Mouse (Mus musculus) heart, embryonic 10.5 days (tissue): ENCODE results near the gene Itfg1. TPM values are rescaled to one million over a fixed set of nuclear protein-coding genes. Genes with fewer than 3 reads are reported as not detected.
A peak's percentile ranks its signal among the peaks of the same experiment; 100 is the strongest.
"Not testable (repeated sequence)": the region's sequence is repeated elsewhere in the genome, so short reads cannot be mapped to it uniquely, and the experiment has no call there.

Experiments used
- DNase-seq: peaks from one replicate; pipeline ENCODE4 v3.0.0-alpha.2; 2017; ENCODE audit warnings: low spot score
- H3K27ac ChIP-seq: fragments of 300-500 bp; sonication (generic); 2 replicates; pipeline ENCODE4 v1.5.1; 2016; ENCODE audit warnings: mild to moderate bottlenecking
- H3K27me3 ChIP-seq: fragments of 300-500 bp; sonication (generic); 2 replicates; pipeline ENCODE4 v1.6.1; 2016; ENCODE audit warnings: mild to moderate bottlenecking; ENCODE audit not compliant: poor library complexity, insufficient read depth, severe bottlenecking
- H3K36me3 ChIP-seq: fragments of 300-500 bp; sonication (generic); 2 replicates; pipeline ENCODE4 v1.6.1; 2016; ENCODE audit warnings: mild to moderate bottlenecking, moderate library complexity
- H3K4me1 ChIP-seq: fragments of 300-500 bp; sonication (generic); 2 replicates; pipeline ENCODE4 v1.6.1; 2016; ENCODE audit warnings: mild to moderate bottlenecking
- H3K4me3 ChIP-seq: fragments of 300-500 bp; sonication (generic); 2 replicates; pipeline ENCODE4 v1.5.1; 2016; ENCODE audit warnings: mild to moderate bottlenecking, moderate library complexity
- H3K9me3 ChIP-seq: fragments of 300-500 bp; sonication (generic); 2 replicates; pipeline ENCODE4 v1.6.1; 2016; ENCODE audit warnings: mild to moderate bottlenecking, moderate library complexity
- WGBS: fragments of 180-500 bp; shearing (Covaris S2); methylation state at CpG from one replicate; pipeline ENCODE4 v1.1.7; 2016; 5-methylcytosine and 5-hydroxymethylcytosine counted together
- polyA plus RNA-seq: library from polyadenylated mRNA; unstranded; fragments of >200 nt; fragmentation: Nextera tagmentation; extraction: Ambion mirVana; gene quantifications from 2 replicates; pipeline ENCODE4 v1.2.1, GENCODE M21; 2016

Gene Itfg1
- 59.5 and 73.7 TPM in 2 replicates for polyA plus RNA-seq

DNA sequence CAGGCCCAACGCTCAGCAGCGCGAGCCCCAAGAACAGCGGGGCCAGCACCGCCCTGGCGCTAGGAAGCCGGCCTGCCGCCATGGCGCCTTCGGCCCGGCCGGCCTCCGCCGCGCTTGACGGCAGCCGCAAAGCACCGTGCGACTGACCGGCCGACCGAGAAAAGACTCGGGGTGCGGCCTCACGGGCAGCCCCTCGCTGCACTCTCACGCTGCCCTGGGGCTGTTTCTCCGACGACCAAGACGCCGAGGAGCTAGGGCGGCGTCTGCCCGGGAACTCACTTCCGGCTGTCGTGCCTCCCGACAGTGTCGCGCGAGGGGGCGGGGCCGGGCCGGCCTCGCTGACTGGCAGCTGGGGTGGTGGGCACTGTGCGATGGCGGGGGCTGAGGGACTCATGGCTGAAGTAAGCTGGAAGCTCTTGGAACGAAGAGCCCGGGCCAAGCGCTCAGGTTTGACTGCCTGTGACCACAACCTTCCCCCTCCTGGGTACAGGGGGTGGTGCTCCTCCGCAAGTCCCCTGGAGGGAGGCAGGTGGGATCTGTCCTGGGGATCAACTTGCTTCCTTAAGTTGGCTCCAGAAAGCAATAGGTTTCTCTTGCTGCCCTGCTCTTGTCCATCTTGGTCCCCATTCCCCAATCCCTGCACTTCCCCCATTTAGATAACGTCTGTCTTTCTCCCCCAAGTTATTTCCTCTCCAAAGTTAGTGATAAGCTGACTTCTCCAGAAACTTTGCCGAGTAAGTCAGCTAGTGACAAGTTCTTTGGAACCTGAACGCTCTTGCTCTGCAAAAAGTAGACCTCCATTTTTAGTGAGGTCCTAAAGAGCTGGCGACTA is at the start of gene Itfg1, which contains the start of gene Phkb:
Gene Itfg1 (minus strand): TSS at position 265 of the 832 bp plus-strand sequence.
Gene Phkb (plus strand): TSS at position 303 of the 832 bp plus-strand sequence.
- Histone ChIP-seq H3K27me3 (no peaks in the 10 kb centered on the region), H3K36me3 (peaks cover 19% of the 10 kb centered on the region), H3K4me3 (peak within 1 kb of the TSS; percentile 95), H3K27ac (peak within 1 kb of the TSS; percentile 99), H3K9me3 (no peaks in the 10 kb centered on the region), H3K4me1 (peaks cover 11% of the 10 kb centered on the region)
- WGBS, result under 1% methylated on average over 54 of the region's 54 CpGs
- DNase-seq, result peak; percentile 96

DNA sequence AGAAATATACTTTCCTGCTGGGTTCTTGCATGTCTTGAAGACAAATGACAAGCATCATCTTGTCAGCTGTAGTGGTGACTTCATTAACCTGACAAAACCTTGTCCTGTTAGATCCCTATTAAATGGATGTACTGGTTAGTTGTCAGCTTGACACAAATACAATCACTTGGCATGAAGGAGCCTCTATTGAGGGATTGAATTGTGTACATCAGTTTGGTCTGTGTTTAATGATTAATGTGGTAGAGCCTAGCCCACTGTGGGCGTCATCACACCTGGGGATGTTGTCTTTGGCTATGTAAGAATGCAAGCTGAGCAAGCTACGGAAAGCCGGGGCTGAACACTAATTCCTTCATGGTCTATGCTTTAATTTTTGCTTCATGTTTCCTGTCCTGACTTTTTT is 44.1 kb upstream of the Itfg1 start:
- DNase-seq, result no peak

DNA sequence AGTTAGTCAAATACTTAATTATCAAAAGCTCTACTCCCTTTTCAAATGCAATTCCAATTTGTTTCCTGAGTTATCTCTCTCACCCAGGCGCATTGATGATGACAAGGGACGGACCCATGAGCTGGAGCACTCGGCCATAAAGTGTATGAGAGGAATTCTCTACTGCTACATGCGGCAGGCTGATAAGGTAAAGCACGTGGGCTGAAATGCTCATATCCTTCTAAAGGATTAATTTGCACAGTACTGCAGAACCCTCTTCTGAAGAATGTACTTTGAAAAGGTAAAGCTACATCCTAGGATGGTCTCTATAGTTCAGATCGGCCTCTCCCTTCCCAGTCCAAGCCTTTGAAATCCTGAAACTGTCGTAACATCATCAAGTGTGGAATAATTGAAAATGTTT is 38.9 kb upstream of the Itfg1 start:
- Histone ChIP-seq H3K36me3 (peaks cover 31% of the 10 kb centered on the region), H3K9me3 (no peaks in the 10 kb centered on the region), H3K4me3 (no peak overlapping the region), H3K27ac (no peak overlapping the region), H3K27me3 (no peaks in the 10 kb centered on the region), H3K4me1 (no peaks in the 10 kb centered on the region)
- WGBS, result 82% methylated on average over 7 of the region's 7 CpGs
- no peak for DNase-seq

More for the DNA sequence above, 44.1 kb upstream of the Itfg1 start:
- Histone ChIP-seq H3K36me3 (peaks cover 35% of the 10 kb centered on the region), H3K27ac (no peak overlapping the region), H3K9me3 (no peaks in the 10 kb centered on the region), H3K27me3 (no peaks in the 10 kb centered on the region), H3K4me1 (no peaks in the 10 kb centered on the region), H3K4me3 (no peak overlapping the region)
- 91% methylated on average over 3 of the region's 3 CpGs for WGBS

- WGBS, result 94% methylated on average over 8 of the region's 8 CpGs
- Histone ChIP-seq H3K27ac (no peak overlapping the region), H3K36me3 (peaks cover 24% of the 10 kb centered on the region), H3K4me3 (no peak overlapping the region), H3K9me3 (no peaks in the 10 kb centered on the region), H3K27me3 (no peaks in the 10 kb centered on the region), H3K4me1 (no peaks in the 10 kb centered on the region)
- no peak for DNase-seq
Observed at GRCm38 (mm10) chr8:85877976-85878375, 37.3 kb upstream of the Itfg1 start.

- no peaks in the 10 kb centered on the region for H3K4me1 ChIP-seq
- no peaks in the 10 kb centered on the region for H3K27me3 ChIP-seq
- 89% methylated on average over 2 of the region's 2 CpGs for WGBS
- H3K9me3 ChIP-seq, result no peaks in the 10 kb centered on the region
- no peak overlapping the region for H3K4me3 ChIP-seq
- no peak for DNase-seq
- no peak overlapping the region for H3K27ac ChIP-seq
- no peaks in the 10 kb centered on the region for H3K36me3 ChIP-seq
Observed at GRCm38 (mm10) chr8:85871660-85872059, 30.9 kb upstream of the Itfg1 start.

DNA sequence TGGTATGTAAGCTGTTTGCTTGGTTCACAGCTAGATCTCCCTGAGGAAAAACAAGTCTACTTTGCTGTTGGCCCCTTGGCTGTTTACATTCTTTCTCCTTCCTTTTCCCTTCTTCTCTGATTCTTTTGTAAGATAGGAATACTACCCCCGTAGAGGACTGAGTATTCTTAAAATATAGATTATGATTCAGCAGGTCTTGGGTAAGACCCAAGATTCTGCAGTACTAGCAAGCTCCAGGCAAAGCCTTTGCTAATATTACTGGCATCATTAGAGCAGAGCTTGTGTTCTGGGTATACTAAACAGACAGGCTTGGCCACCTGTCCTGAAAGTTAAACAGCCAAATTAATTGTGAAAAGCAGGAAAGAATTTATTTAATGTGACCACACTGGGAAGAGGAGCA is 21.7 kb upstream of the Itfg1 start:
- Histone ChIP-seq H3K27ac (no peak overlapping the region), H3K36me3 (no peaks in the 10 kb centered on the region), H3K9me3 (no peaks in the 10 kb centered on the region), H3K27me3 (no peaks in the 10 kb centered on the region), H3K4me1 (no peaks in the 10 kb centered on the region), H3K4me3 (no peak overlapping the region)
- DNase-seq, result no peak
- 61% methylated on average over 1 of the region's 1 CpGs for WGBS

GRCm38 (mm10) chr8:85860612-85861011 is 19.9 kb upstream of the Itfg1 start:
- WGBS, result 81% methylated on average over 5 of the region's 5 CpGs
- H3K27ac ChIP-seq, result no peak overlapping the region
- no peaks in the 10 kb centered on the region for H3K4me1 ChIP-seq
- H3K9me3 ChIP-seq, result no peaks in the 10 kb centered on the region
- no peaks in the 10 kb centered on the region for H3K36me3 ChIP-seq
- H3K27me3 ChIP-seq, result no peaks in the 10 kb centered on the region
- H3K4me3 ChIP-seq, result no peak overlapping the region
- DNase-seq, result no peak

DNA sequence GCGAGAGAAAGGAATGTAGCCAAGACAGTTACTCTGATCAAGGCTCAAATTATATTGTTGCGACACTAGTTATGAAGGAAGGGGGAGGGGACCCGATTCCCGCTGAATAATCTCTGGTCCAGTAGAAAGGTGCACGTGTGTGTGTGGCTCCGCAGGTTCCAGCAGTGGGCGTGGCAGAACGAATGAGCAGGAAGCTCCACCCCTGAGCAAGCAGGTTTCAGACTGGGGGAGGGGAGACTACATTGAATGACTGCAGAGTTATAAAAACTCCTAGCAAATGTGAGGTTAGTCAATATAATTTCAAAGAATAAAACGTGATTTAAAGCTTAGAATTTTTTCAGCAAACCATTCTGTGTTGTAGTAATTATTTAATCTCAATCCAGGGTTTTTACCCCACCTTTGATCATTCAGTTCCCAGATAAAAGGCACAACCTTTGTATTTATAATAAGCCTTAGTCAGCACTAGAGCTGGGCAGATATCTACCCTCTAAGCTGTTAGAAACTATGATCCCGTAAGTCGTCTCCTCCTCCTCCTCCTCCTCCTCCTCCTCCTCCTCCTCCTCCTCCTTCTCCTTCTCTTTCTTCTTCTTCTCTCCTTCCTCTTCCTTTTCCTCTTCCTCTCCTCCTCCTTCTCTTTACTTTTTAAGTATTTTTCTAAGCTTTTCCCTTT is 16.6 kb upstream of the Itfg1 start:
- WGBS, result 50% methylated on average over 11 of the region's 11 CpGs
- H3K27ac ChIP-seq, H3K27me3 ChIP-seq, H3K9me3 ChIP-seq, H3K4me3 ChIP-seq, H3K4me1 ChIP-seq, DNase-seq: not testable (repeated sequence)
- peaks cover 13% of the 10 kb centered on the region; the same call in 1 of the 2 replicates for H3K36me3 ChIP-seq

DNA sequence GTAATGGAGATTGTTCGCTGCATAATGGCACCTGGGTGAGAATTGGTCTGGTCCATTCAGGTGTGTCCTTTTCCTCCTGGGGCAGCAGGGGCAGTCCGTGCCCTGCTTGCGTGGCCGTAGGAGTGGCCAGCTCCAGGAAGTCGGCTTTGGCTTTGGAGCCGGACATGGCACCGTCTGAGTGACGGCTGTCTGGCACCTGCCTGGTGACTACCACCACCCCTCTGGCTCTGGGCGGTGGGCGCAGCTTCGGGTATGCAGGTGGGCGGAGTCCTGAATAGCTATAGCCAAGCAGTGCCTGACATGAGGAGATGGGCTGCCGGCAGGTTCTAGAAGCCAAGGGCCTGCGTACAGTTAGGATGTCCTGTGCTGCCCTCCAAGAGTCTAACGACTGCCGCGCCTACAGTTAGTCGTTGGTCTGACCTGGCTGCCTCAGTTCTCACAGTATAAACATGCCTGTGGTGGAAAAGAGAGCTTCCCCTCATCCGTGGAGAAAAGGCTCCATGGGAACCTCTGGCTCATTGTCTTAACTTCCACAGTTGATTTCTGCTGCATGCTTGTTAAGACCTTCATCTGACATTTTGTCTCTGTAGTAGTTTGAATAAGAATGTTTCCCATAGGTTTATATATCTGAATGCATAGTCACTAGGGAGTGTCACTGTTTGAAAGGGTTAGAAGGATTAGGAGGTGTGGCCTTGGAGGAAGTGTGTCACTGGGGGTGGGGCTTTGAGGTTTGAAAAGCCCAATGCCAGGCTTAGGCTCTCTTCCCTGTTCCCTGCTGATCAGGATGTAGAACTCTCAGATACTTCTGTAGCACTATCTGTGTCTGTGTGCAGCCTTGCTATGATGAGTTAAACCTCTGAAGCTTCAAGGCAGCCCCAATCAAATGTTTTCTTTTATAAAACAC is 13.8 kb upstream of the Itfg1 start:
- H3K36me3 ChIP-seq, result peaks cover 13% of the 10 kb centered on the region; the same call in 1 of the 2 replicates
- H3K4me1 ChIP-seq, result no peaks in the 10 kb centered on the region
- no peaks in the 10 kb centered on the region for H3K9me3 ChIP-seq
- no peak for DNase-seq
- H3K4me3 ChIP-seq, result no peak overlapping the region
- no peaks in the 10 kb centered on the region for H3K27me3 ChIP-seq
- H3K27ac ChIP-seq, result no peak overlapping the region
- WGBS, result 88% methylated on average over 19 of the region's 19 CpGs

GRCm38 (mm10) chr8:85845887-85846286 is 5.2 kb upstream of the Itfg1 start:
- no peak overlapping the region for H3K27ac ChIP-seq
- DNase-seq, result no peak
- no peaks in the 10 kb centered on the region for H3K9me3 ChIP-seq
- no peak overlapping the region for H3K4me3 ChIP-seq
- H3K36me3 ChIP-seq, result no peaks in the 10 kb centered on the region
- H3K27me3 ChIP-seq, result no peaks in the 10 kb centered on the region
- H3K4me1 ChIP-seq, result no peaks in the 10 kb centered on the region

- Histone ChIP-seq H3K36me3 (peaks cover 15% of the 10 kb centered on the region), H3K4me3 (peak overlapping the region; percentile 95), H3K27ac (peak overlapping the region; percentile 99), H3K4me1 (peaks cover 11% of the 10 kb centered on the region), H3K9me3 (no peaks in the 10 kb centered on the region), H3K27me3 (no peaks in the 10 kb centered on the region)
- WGBS, result 13% methylated on average over 4 of the region's 4 CpGs
- DNase-seq, result no peak
Observed at GRCm38 (mm10) chr8:85841489-85841795, 721 bp upstream of the Itfg1 start.

GRCm38 (mm10) chr8:85839916-85840656 is 635 bp downstream of the Itfg1 start:
- H3K4me3 ChIP-seq, result peak overlapping the region; percentile 95
- H3K27ac ChIP-seq, result peak overlapping the region; percentile 99
- WGBS, result 1% methylated on average over 21 of the region's 21 CpGs
- H3K27me3 ChIP-seq, result no peaks in the 10 kb centered on the region
- H3K9me3 ChIP-seq, result no peaks in the 10 kb centered on the region
- peaks cover 11% of the 10 kb centered on the region for H3K4me1 ChIP-seq
- H3K36me3 ChIP-seq, result peaks cover 27% of the 10 kb centered on the region
- no peak for DNase-seq
